In the genomic region with DNA sequence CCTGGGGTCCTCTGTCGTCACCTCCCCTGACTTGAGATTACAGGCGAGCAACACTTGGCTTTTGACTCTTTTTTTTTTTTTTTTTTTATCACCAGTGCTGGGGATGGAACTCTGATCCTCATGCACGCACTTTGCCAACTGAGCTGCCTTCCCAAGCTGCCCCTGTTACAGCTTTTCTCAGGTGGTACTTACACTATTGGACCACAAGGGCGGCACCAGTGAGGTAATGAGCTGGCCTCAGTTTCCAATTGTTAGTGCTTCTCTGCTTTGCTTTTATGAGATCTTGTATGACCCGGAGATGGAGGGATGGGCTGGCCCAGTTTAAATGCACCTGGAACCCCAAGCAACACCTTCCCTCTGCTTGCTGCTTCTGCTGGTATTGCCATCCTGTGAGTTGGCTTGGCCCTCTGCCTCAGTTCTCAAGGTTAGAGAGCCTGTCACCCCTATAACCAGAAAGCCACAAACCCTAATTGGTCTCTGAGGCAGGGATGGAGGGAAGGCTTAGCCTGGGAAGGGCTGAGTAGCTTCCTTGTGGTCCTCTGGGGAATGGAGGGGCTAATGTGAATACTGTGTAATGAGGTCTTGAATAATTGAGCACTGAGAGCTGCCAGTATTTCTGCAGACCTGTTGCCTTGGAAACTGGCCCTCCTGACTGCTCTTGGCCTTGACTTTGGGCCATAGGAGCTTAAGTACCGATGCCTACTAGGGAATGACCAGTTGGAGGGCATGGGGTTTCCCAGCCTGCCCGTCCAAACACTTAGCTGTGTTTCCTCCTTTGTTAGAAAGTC, we compare ENCODE assay signal across 10 mouse cellular contexts. TPM values are rescaled to one million over a fixed set of nuclear protein-coding genes. Genes with fewer than 3 reads are reported as not detected.
A peak's percentile ranks its signal among the peaks of the same experiment; 100 is the strongest.
DNase-seq lines count a peak whose midpoint lies in the region; ATAC-seq and TF ChIP-seq lines count a peak whose summit lies in the region.
"Had no signal": no experiment of that assay in that cellular context is flagged by ENCODE, and none has a peak within 500 bp of the region (broad histone marks: within the 10 kb centered on the region; RNA-seq: fewer than 3 reads in every experiment).

No protein-coding gene starts in this region.

- peaks cover 5% of the 10 kb centered on the region; the same call in 1 of the 2 replicates for H3K27me3 ChIP-seq in embryonic facial prominence, embryonic 12.5 days
- H3K27me3 ChIP-seq in embryonic facial prominence, embryonic 10.5 days (replicated peaks; ENCODE audit: low read depth, poor library complexity, severe bottlenecking) = peaks cover 31% of the 10 kb centered on the region
- no peaks in the 10 kb centered on the region for H3K27me3 ChIP-seq in liver, adult 2 months (ENCODE audit: control insufficient read depth, insufficient read depth, low read length)
- no peaks in the 10 kb centered on the region for H3K27me3 ChIP-seq in midbrain, embryonic 14.5 days (ENCODE audit: control insufficient read depth, insufficient read depth, low read length)
- no peaks in the 10 kb centered on the region for H3K27me3 ChIP-seq in cerebellum, adult 2 months (ENCODE audit: control insufficient read depth, insufficient read depth, low read length)

- ATAC-seq in embryonic facial prominence, embryonic 12.5 days (ENCODE audit: insufficient number of reproducible peaks, insufficient read depth, low FRiP score, low TSS enrichment) = 0 out of 2 replicates have a peak, but pooled peaks have one; percentile 23
- 0 out of 2 replicates have a peak, but pooled peaks have one; percentile 49 for ATAC-seq in midbrain, embryonic 14.5 days (ENCODE audit: low FRiP score, low TSS enrichment)

- WGBS in embryonic facial prominence, embryonic 12.5 days = 90% methylated on average over 7 of the region's 7 CpGs
- WGBS in embryonic facial prominence, embryonic 10.5 days = 88% methylated on average over 7 of the region's 7 CpGs
- WGBS in liver, adult 2 months = 86% methylated on average over 7 of the region's 7 CpGs
- WGBS in midbrain, embryonic 14.5 days = 72% methylated on average over 7 of the region's 7 CpGs
- 78% methylated on average over 7 of the region's 7 CpGs for WGBS in cerebellum, adult 2 months

- no peak for TF ChIP-seq POLR2A in liver, adult 2 months (IDR thresholded peaks at IDR 0.05; ENCODE audit: extremely low read depth, insufficient read depth, low read length)
- TF ChIP-seq POLR2A in cortical plate, adult 2 months (IDR thresholded peaks at IDR 0.05; ENCODE audit: extremely low read depth, insufficient read depth, low read length) = no peak
- no peak for TF ChIP-seq POLR2A in cerebellum, adult 2 months (IDR thresholded peaks at IDR 0.05; ENCODE audit: borderline replicate concordance, insufficient read depth, low read length)

- no peaks in the 10 kb centered on the region for H3K79me2 ChIP-seq in liver, adult 2 months (ENCODE audit: control insufficient read depth, insufficient read depth, low read length)

- H3K4me2 ChIP-seq in embryonic facial prominence, embryonic 12.5 days (replicated peaks) = no peak overlapping the region
- H3K4me2 ChIP-seq in midbrain, embryonic 14.5 days (ENCODE audit: low read length) = no peak overlapping the region
- H3K4me2 ChIP-seq: neural tube, embryonic 13.5 days; stomach, embryonic 15.5 days had no signal

- H3K27ac ChIP-seq in embryonic facial prominence, embryonic 12.5 days = no peak overlapping the region
- no peak overlapping the region for H3K27ac ChIP-seq in embryonic facial prominence, embryonic 10.5 days (replicated peaks)
- H3K27ac ChIP-seq in liver, adult 2 months (replicated peaks; ENCODE audit: insufficient read depth, low read depth, low read length) = peak overlapping the region; percentile 31
- H3K27ac ChIP-seq in cortical plate, adult 2 months (ENCODE audit: insufficient read depth, low read length) = peak overlapping the region; percentile 3; the same call in 1 of the 2 replicates
- H3K27ac ChIP-seq in midbrain, embryonic 14.5 days (replicated peaks; ENCODE audit: low read depth, low read length) = peak overlapping the region; percentile 32
- no peak overlapping the region for H3K27ac ChIP-seq in cerebellum, adult 2 months (ENCODE audit: insufficient read depth, low read length)
- H3K27ac ChIP-seq: neural tube, embryonic 13.5 days; stomach, embryonic 15.5 days had no signal

- H3K9me3 ChIP-seq in embryonic facial prominence, embryonic 12.5 days = no peaks in the 10 kb centered on the region
- no peaks in the 10 kb centered on the region for H3K9me3 ChIP-seq in embryonic facial prominence, embryonic 10.5 days
- H3K9me3 ChIP-seq in midbrain, embryonic 14.5 days (ENCODE audit: control insufficient read depth, low read length) = no peaks in the 10 kb centered on the region
- H3K9me3 ChIP-seq: neural tube, embryonic 13.5 days; stomach, embryonic 15.5 days had no signal

- no peak overlapping the region for H3K9ac ChIP-seq in embryonic facial prominence, embryonic 12.5 days
- no peak overlapping the region for H3K9ac ChIP-seq in liver, adult 2 months (ENCODE audit: low read depth, low read length)
- H3K9ac ChIP-seq in midbrain, embryonic 14.5 days (replicated peaks; ENCODE audit: low read length) = no peak overlapping the region
- H3K9ac ChIP-seq: neural tube, embryonic 13.5 days; stomach, embryonic 15.5 days had no signal

- TF ChIP-seq CTCF in liver, adult 2 months (IDR thresholded peaks at IDR 0.05; ENCODE audit: low read depth, low read length) = no peak
- 0 out of 2 replicates have a peak, but pooled peaks have one; percentile 9 for TF ChIP-seq CTCF in cortical plate, adult 2 months (IDR thresholded peaks at IDR 0.05; ENCODE audit: extremely low read depth, insufficient read depth, low read length)
- TF ChIP-seq CTCF in cerebellum, adult 2 months (IDR thresholded peaks at IDR 0.05; ENCODE audit: borderline replicate concordance, insufficient read depth, low read depth, low read length) = no peak

- H3K36me3 ChIP-seq in embryonic facial prominence, embryonic 12.5 days = no peaks in the 10 kb centered on the region
- peaks cover 7% of the 10 kb centered on the region for H3K36me3 ChIP-seq in embryonic facial prominence, embryonic 10.5 days (replicated peaks)
- no peaks in the 10 kb centered on the region for H3K36me3 ChIP-seq in liver, adult 2 months (ENCODE audit: control insufficient read depth, insufficient read depth, low read length)
- H3K36me3 ChIP-seq in midbrain, embryonic 14.5 days (ENCODE audit: control insufficient read depth, insufficient read depth, low read length) = no peaks in the 10 kb centered on the region
- H3K36me3 ChIP-seq: neural tube, embryonic 13.5 days; stomach, embryonic 15.5 days had no signal

- no peak for DNase-seq in embryonic facial prominence, embryonic 10.5 days (ENCODE audit: low spot score)
- no peak for DNase-seq in liver, adult 2 months (ENCODE audit: extremely low read depth, low read depth, low spot score)
- no peak for DNase-seq in liver
- peak; percentile 83 for DNase-seq in midbrain, embryonic 14.5 days
- no peak for DNase-seq in spleen, postnatal 36 days (ENCODE audit: low spot score in 2 of 2)
- DNase-seq in cerebellum, adult 2 months = no peak

- peaks cover 39% of the 10 kb centered on the region for H3K4me1 ChIP-seq in embryonic facial prominence, embryonic 12.5 days
- H3K4me1 ChIP-seq in embryonic facial prominence, embryonic 10.5 days = peaks cover 69% of the 10 kb centered on the region
- H3K4me1 ChIP-seq in liver, adult 2 months (ENCODE audit: control insufficient read depth, insufficient read depth, low read length) = peaks cover 3% of the 10 kb centered on the region; the same call in 1 of the 2 replicates
- H3K4me1 ChIP-seq in cortical plate, adult 2 months (ENCODE audit: control insufficient read depth, insufficient read depth, low read length) = peaks cover 4% of the 10 kb centered on the region; the same call in 1 of the 2 replicates
- H3K4me1 ChIP-seq in midbrain, embryonic 14.5 days (ENCODE audit: control insufficient read depth, insufficient read depth, low read length) = peaks cover 40% of the 10 kb centered on the region
- peaks cover 4% of the 10 kb centered on the region; the same call in 1 of the 2 replicates for H3K4me1 ChIP-seq in cerebellum, adult 2 months (ENCODE audit: control insufficient read depth, insufficient read depth, low read length)

- no peak overlapping the region for H3K4me3 ChIP-seq in embryonic facial prominence, embryonic 12.5 days
- H3K4me3 ChIP-seq in embryonic facial prominence, embryonic 10.5 days = no peak overlapping the region
- H3K4me3 ChIP-seq in liver, adult 2 months (ENCODE audit: insufficient read depth, low read depth, low read length) = no peak overlapping the region
- H3K4me3 ChIP-seq in cortical plate, adult 2 months (ENCODE audit: insufficient read depth, low read length) = no peak overlapping the region
- H3K4me3 ChIP-seq in midbrain, embryonic 14.5 days (replicated peaks; ENCODE audit: low read depth, low read length) = no peak overlapping the region
- H3K4me3 ChIP-seq in cerebellum, adult 2 months (replicated peaks; ENCODE audit: insufficient read depth, low read depth, low read length) = no peak overlapping the region
- H3K4me3 ChIP-seq: neural tube, embryonic 13.5 days; stomach, embryonic 15.5 days had no signal

RNA-seq across cellular contexts. Expression of a gene that starts 3.1 kb away (rescaled TPM):
- 4.3 and 6.0 TPM in 2 replicates for polyA plus RNA-seq in embryonic facial prominence, embryonic 12.5 days (2016; fragmentation: Nextera tagmentation; extraction: Ambion mirVana)
- polyA plus RNA-seq in embryonic facial prominence, embryonic 10.5 days (2016; fragmentation: Nextera tagmentation; extraction: Ambion mirVana) = 7.1 and 8.4 TPM in 2 replicates
- total RNA-seq in liver, adult 2 months (2014; rRNA removed) = 0.55 and 0.94 TPM in 2 replicates
- 1.4 and 2.0 TPM in 2 replicates for polyA plus RNA-seq in liver, adult 2 months (2012; rRNA removed)
- polyA plus RNA-seq in cortical plate, adult 2 months (2012; rRNA removed) = 12.1 and 13.8 TPM in 2 replicates
- polyA plus RNA-seq in midbrain, embryonic 14.5 days (2014; fragmentation: Nextera tagmentation; extraction: Ambion mirVana) = 4.4 and 4.9 TPM in 2 replicates
- 16.4 and 18.1 TPM in 2 replicates for polyA plus RNA-seq in cerebellum, adult 2 months (2012; rRNA removed)

RNA-seq across cellular contexts. Expression of a gene that starts 42.9 kb away (rescaled TPM):
- 108 and 116 TPM in 2 replicates for polyA plus RNA-seq in embryonic facial prominence, embryonic 12.5 days (2016; fragmentation: Nextera tagmentation; extraction: Ambion mirVana)
- 113 TPM in 2 replicates for polyA plus RNA-seq in embryonic facial prominence, embryonic 10.5 days (2016; fragmentation: Nextera tagmentation; extraction: Ambion mirVana)
- 46.4 and 58.3 TPM in 2 replicates for total RNA-seq in liver, adult 2 months (2014; rRNA removed)
- 8.8 and 11.5 TPM in 2 replicates for polyA plus RNA-seq in liver, adult 2 months (2012; rRNA removed)
- 43.5 and 47.7 TPM in 2 replicates for polyA plus RNA-seq in cortical plate, adult 2 months (2012; rRNA removed)
- polyA plus RNA-seq in midbrain, embryonic 14.5 days (2014; fragmentation: Nextera tagmentation; extraction: Ambion mirVana) = 54.2 and 70.8 TPM in 2 replicates
- 56.4 and 57.1 TPM in 2 replicates for polyA plus RNA-seq in cerebellum, adult 2 months (2012; rRNA removed)

Comparison
In these comparisons a context has a peak if more than half of its experiments do, and no peak if none do; other contexts are left out.
1. H3K27ac ChIP-seq: peak in liver, adult 2 months (single experiment), cortical plate, adult 2 months (single experiment) and midbrain, embryonic 14.5 days (single experiment); none in embryonic facial prominence, embryonic 12.5 days (single experiment), embryonic facial prominence, embryonic 10.5 days (single experiment) and cerebellum, adult 2 months (single experiment).